Mouse (Mus musculus): ENCODE measurements around the gene Pan3.

- TF ChIP-seq EP300 (IDR thresholded peaks at IDR 0.05; ENCODE audit: insufficient read depth, low read depth, low read length) (no peak), CTCF (IDR thresholded peaks at IDR 0.05; ENCODE audit: low read depth, low read length) (no peak)
Measured at GRCm38 (mm10) chr5:147494388-147494787, 64.4 kb downstream of the Pan3 start.
